In genomic region chr13:49219367-49219766, GRCm38 (mm10) we compare ENCODE assay signal across 31 mouse cellular contexts.
"Had no signal": no experiment of that assay in that cellular context is flagged by ENCODE, and none has a peak within 500 bp of the region (broad histone marks: within the 10 kb centered on the region; RNA-seq: fewer than 3 reads in every experiment).

No protein-coding gene starts in this region.

- H3K27ac ChIP-seq: left cerebral cortex, adult 2 months; limb, embryonic 10.5 days; limb, embryonic 12.5 days; limb, embryonic 13.5 days; limb, embryonic 15.5 days; liver, embryonic 12.5 days; liver, embryonic 13.5 days; liver, embryonic 14.5 days; liver, embryonic 15.5 days; lung, embryonic 15.5 days; macrophage; midbrain, embryonic 10.5 days; midbrain, embryonic 12.5 days; midbrain, embryonic 13.5 days; midbrain, embryonic 15.5 days; neural tube, embryonic 12.5 days had no signal

- ATAC-seq: liver, embryonic 12.5 days; liver, postnatal 0 days; lung, postnatal 0 days; midbrain, embryonic 13.5 days; midbrain, embryonic 15.5 days; midbrain, embryonic 16.5 days had no signal

- H3K27me3 ChIP-seq: limb, embryonic 13.5 days; limb, embryonic 15.5 days; lung, embryonic 15.5 days had no signal

- DNase-seq: left cerebral cortex, postnatal 4 days; liver; liver, embryonic 13.5 days; liver, postnatal 0 days; lung, adult 18-20 months; lung, adult 2 months; lung, embryonic 14.5 days; lung, postnatal 10 days; lung, postnatal 14 days; lung, postnatal 36 days; lung, postnatal 4 days had no signal

- H3K9me3 ChIP-seq: limb, embryonic 10.5 days; limb, embryonic 13.5 days; limb, embryonic 15.5 days; liver, embryonic 12.5 days; liver, embryonic 13.5 days; liver, embryonic 15.5 days; lung, embryonic 15.5 days; midbrain, embryonic 12.5 days; midbrain, embryonic 13.5 days; midbrain, embryonic 15.5 days; neural tube, embryonic 12.5 days had no signal

- H3K4me2 ChIP-seq: limb, embryonic 12.5 days; limb, embryonic 13.5 days; limb, embryonic 15.5 days; liver, embryonic 11.5 days; liver, embryonic 12.5 days; liver, embryonic 13.5 days; liver, embryonic 15.5 days; lung, embryonic 14.5 days; lung, embryonic 15.5 days; midbrain, embryonic 12.5 days; midbrain, embryonic 13.5 days; midbrain, embryonic 15.5 days; neural tube, embryonic 12.5 days had no signal

- H3K9ac ChIP-seq: limb, embryonic 12.5 days; limb, embryonic 13.5 days; limb, embryonic 15.5 days; liver, embryonic 12.5 days; liver, embryonic 13.5 days; liver, embryonic 14.5 days; liver, embryonic 15.5 days; liver, postnatal 0 days; lung, embryonic 14.5 days; lung, embryonic 15.5 days; midbrain, embryonic 12.5 days; midbrain, embryonic 13.5 days; midbrain, embryonic 15.5 days; neural tube, embryonic 12.5 days had no signal

- H3K4me3 ChIP-seq: left cerebral cortex, adult 2 months; limb, embryonic 10.5 days; limb, embryonic 12.5 days; limb, embryonic 13.5 days; limb, embryonic 15.5 days; liver, embryonic 12.5 days; liver, embryonic 13.5 days; liver, embryonic 15.5 days; lung, embryonic 15.5 days; megakaryocyte, embryonic 14.5 days; midbrain, embryonic 10.5 days; midbrain, embryonic 12.5 days; midbrain, embryonic 13.5 days; midbrain, embryonic 15.5 days; myocyte; neural tube, embryonic 12.5 days had no signal

- H3K36me3 ChIP-seq: limb, embryonic 10.5 days; limb, embryonic 12.5 days; limb, embryonic 13.5 days; limb, embryonic 15.5 days; liver, embryonic 12.5 days; liver, embryonic 13.5 days; liver, embryonic 15.5 days; lung, embryonic 15.5 days; midbrain, embryonic 10.5 days; midbrain, embryonic 12.5 days; midbrain, embryonic 13.5 days; midbrain, embryonic 15.5 days; neural tube, embryonic 12.5 days had no signal
